Mouse (Mus musculus) liver, adult 2 months (tissue): ENCODE results near the gene Epsti1.

ENCODE experiments used
- CTCF ChIP-seq: fragments of 200-500 bp; IDR thresholded peaks from 2 replicates; pipeline ENCODE4 v1.5.1; 2011; ENCODE audit warnings: low read depth, low read length, control low read depth
- POLR2A ChIP-seq: fragments of 200-500 bp; IDR thresholded peaks from 2 replicates; pipeline ENCODE4 v1.6.1; 2011; ENCODE audit warnings: low read length, control low read depth; ENCODE audit not compliant: insufficient read depth; ENCODE audit errors: extremely low read depth

- TF ChIP-seq POLR2A (no peak), CTCF (no peak)
These were observed 32.6 kb upstream of the Epsti1 start for GRCm38 (mm10) chr14:77871380-77871975.
